Mouse (Mus musculus) ES-E14 (cell line): ENCODE measurements around the gene Gm11127.

ENCODE experiments used
- HCFC1 ChIP-seq: IDR thresholded peaks from 2 replicates; pipeline ENCODE4 v1.6.1; 2012; ENCODE audit warnings: low read length, inconsistent platforms, borderline replicate concordance; ENCODE audit not compliant: insufficient read depth
- ZNF384 ChIP-seq: IDR thresholded peaks from 2 replicates; pipeline ENCODE4 v1.6.1; 2012; ENCODE audit warnings: low read depth, low read length, inconsistent platforms

DNA sequence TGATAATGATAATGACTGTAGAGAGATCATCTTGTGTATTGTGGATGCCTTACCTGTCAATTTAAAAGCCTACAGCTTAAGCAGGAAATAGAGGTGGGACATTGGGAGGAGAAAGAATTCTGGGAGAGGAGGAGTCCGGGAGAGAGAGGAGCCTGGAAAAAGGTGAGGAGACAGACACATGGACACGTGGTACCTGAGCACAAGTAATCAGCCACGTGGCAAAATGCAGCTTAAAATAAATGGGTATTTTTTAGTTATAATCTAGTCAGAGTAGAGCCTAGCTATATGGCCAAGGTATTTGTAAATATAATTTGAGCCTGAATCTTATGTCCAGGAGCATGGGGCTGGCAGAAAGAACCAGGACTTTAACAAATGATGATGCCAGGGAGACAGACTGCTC, 38.7 kb downstream of the Gm11127 start:
- no peak for TF ChIP-seq ZNF384
- no peak for TF ChIP-seq HCFC1
